Mouse (Mus musculus): Measurements from ENCODE around the gene Arhgef17. TPM values are rescaled to one million over a fixed set of nuclear protein-coding genes. Genes with fewer than 3 reads are reported as not detected.

Gene Arhgef17
- polyA plus RNA-seq, 1 experiment from 2014 or later, result 10.2 TPM

Small RNA genes lying within 50 kb of the gene (microRNA-seq; reads per million reads assigned to microRNA genes)
- 49.7 reads per million, percentile 44 among the genes with 10 or more reads in this experiment for gene Mir3102

Other genes starting within 250 kb of the Arhgef17 start
- 118 and 119 TPM in 2 replicates for gene Fam168a, start 225.5 kb downstream of the Arhgef17 start, polyA plus RNA-seq (2015; fragmentation: Nextera tagmentation; extraction: Ambion mirVana)
- gene Relt, start 68.7 kb downstream of the Arhgef17 start, polyA plus RNA-seq (2015; fragmentation: Nextera tagmentation; extraction: Ambion mirVana), result 3.9 and 4.8 TPM in 2 replicates
- 2.6 and 2.9 TPM in 2 replicates for gene P2ry6, start 42.5 kb upstream of the Arhgef17 start, polyA plus RNA-seq (2015; fragmentation: Nextera tagmentation; extraction: Ambion mirVana)
- gene P2ry2, start 80.8 kb upstream of the Arhgef17 start, polyA plus RNA-seq (2015; fragmentation: Nextera tagmentation; extraction: Ambion mirVana), result not detected in 2 replicates
- 45.5 and 50.4 TPM in 2 replicates for gene Fchsd2, start 160.8 kb upstream of the Arhgef17 start, polyA plus RNA-seq (2015; fragmentation: Nextera tagmentation; extraction: Ambion mirVana)

Measured in forebrain, embryonic 16.5 days (tissue).